Mouse (Mus musculus): ENCODE measurements around the gene Sdccag8.

The Sdccag8 gene

DNA sequence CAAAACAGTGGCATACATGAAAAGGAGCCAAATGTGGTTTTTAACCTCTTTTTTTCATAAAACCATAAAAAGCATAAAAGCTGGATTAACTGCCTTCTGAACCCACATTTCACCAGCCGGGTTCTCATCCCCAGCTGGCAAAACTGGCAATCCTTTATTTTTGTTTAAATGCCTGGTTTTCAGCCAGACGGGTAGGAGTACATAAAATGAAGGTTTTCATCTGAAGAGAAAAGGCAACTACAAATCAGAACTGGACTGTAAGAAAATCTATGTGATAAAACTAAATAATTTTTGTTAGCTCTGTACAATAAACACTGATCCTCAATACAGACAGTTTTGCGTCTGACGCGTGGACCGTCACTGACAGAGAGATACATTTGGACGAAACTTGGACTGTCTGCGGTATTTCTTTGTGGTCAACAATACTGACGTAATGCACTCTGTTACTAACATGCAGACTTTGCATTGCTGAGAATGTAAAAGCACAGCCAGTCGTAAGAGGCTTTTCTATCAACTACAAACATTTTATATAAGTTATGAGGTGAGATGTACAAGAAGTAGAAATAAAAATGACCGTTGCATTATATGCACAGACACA is 237.0 kb downstream of the Sdccag8 start:
- no peak for DNase-seq (ENCODE audit: low spot score in 2 of 2)

- no peak for DNase-seq (ENCODE audit: low spot score in 2 of 2)
Observed at GRCm38 (mm10) chr1:177054891-177055290, 240.4 kb downstream of the Sdccag8 start.

DNA sequence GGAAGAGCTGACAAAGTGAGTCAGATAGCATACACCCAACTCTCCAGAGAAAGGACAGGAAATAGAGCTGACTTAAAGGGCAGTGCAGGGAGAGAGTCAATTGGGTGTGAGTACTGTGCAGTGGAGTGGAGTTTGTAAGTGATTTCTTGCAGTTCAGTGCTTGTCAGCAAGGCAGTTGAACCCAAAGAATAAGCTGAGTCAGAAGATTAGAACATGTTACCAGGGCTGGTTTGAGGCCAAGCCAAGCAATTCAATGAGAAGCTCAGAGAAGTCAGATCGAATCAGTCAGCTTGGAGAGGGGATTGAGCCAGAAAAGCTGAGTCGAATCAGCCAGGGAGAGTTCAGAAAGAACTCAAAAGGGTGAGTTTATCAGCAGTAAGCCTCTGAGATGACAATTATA is 247.3 kb downstream of the Sdccag8 start:
- DNase-seq (ENCODE audit: low spot score in 2 of 2): no peak

DNA sequence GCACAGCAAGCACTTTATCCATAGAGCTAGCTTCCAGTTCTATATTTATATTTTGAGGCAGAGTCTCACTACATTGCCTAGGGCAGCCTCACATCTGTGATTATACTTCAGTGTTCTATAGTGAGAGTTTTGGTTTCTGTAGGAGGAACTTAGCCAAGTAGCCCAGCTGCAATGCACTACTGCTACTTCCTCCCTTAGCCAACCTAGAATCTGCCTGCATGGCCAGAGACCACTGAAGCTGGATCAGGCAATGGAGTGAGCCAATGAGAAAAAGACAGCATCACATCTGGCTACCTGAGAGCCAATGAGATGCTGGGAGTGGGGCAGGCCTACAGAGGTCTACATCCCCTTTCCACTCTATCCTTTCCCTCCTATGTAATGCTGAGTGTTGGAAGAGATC is 251.3 kb downstream of the Sdccag8 start:
- DNase-seq (ENCODE audit: low spot score in 2 of 2): no peak

DNA sequence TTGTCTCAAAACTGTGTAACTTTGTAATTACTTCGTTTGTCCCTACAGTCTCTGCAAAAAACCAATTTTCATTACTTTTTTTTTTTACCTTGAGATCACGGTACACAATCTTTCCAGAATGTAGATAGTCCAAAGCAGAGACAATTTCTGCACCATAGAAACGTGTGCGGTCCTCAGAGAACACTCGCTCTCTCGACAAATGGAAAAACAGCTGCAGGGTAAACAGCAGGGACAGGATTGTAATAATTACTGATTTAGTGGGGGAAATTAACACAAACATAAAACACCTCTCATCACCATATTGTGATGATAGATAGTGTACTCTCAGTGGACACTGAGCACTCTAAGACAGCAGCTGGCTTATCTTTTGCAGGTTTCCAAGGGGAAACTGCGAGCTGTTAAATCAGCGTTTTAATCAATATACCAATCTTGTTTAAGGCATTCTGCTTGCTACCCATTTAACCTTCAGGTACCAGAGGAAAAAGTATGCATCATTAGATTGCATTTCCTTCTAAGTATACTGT is 252.7 kb downstream of the Sdccag8 start:
- no peak for DNase-seq (ENCODE audit: low spot score in 2 of 2)

DNA sequence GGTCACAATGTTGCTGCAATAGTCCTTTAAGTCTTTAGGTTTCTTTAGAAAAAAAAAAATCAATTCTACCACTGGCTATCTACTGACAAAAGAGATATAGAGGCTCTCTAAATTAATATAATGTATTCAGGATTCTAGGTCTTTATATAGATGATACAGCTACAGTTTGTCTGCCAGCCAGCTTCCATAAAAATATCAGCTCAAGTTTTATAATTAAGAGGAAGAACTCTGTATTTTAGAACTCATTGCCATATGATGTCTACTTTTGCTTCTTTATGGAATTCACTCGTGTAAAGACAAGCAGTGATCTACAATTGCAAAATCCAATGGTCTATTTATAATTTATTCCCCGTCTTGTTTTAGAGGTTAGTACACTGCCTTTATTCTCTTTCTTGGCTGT is 254.7 kb downstream of the Sdccag8 start:
- no peak for DNase-seq (ENCODE audit: low spot score in 2 of 2)
